Mouse (Mus musculus) forelimb bud, embryonic 11.5 days (tissue): ENCODE measurements around the gene Mtss1l.
"Not testable (repeated sequence)": the region's sequence is repeated elsewhere in the genome, so short reads cannot be mapped to it uniquely, and the experiment has no call there.

Experiments
- DNase-seq: peaks from one replicate; pipeline ENCODE4 v3.0.0-alpha.2; 2012; ENCODE audit warnings: low read depth, low spot score

Gene Mtss1l

GRCm38 (mm10) chr8:110779924-110780718 is 58.8 kb downstream of the Mtss1l start:
- no peak for DNase-seq

DNA sequence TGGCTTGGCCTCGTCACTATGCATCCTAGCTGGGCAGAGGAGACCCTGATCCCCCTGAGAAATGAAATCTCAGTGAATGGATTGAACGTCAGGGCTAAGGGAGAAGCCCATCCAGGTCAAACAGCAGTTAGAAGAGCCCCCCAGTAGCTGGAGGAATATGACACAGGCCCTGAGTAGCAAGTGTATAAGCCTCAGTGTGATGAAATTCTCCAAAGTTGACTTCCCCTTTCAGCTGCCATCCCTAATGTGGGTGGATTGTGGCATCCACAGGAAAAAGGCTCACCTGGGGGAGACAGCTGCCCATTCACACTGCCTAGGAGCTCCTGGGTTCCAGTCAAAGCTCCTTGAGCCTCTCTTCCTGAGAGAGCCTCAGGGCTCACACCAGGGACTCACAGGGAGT is 64.1 kb downstream of the Mtss1l start:
- no peak for DNase-seq

DNA sequence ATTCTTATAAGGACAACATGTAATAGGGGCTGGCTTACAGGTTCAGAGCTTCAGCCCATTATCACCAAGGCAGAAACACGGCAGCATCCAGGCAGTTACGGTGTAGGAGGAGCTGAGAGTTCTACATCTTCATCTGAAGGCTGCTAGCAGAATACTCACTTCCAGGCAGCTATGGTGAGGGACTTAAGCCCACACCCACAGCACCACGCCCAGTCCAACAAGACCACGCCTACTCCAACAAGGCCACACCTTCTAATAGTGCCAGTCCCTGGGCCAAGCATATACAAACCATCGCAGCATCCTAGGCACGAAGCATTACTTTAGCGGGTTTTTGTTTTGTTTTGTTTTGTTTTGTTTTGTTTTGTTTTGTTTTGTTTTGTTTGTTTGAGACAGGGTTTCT is 65.2 kb downstream of the Mtss1l start:
- not testable (repeated sequence) for DNase-seq

GRCm38 (mm10) chr8:110786934-110787333 is 65.7 kb downstream of the Mtss1l start:
- no peak for DNase-seq

DNA sequence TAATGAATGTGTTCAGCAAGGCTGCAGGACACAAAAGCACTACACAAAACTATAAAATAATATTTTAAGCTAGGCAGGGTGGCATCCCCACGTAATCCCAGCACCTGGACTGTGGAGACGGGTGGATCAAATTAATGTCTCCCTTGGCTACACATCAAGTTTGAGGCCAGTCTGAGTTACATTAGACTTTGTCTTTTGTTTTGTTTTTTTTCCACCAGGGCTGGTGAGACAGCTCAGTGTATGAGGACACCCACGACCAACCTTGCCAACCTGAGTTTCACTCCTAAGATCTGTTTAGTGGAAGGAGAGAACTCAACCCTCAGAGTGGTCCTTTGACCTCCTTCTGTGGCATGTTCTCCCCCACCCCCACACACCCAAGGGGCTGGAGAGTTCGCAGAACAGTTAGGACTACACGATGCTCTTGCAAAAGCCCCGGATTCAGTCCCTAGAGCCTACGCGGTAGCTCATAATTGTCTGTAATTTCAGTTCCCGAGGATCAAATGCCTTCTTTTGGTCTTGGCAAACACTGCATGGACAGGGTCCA is 66.2 kb downstream of the Mtss1l start:
- no peak for DNase-seq

- DNase-seq = no peak
Observed at GRCm38 (mm10) chr8:110788981-110789380, 67.7 kb downstream of the Mtss1l start.

- no peak for DNase-seq
Observed at GRCm38 (mm10) chr8:110789571-110789970, 68.3 kb downstream of the Mtss1l start.

- no peak for DNase-seq
Observed at GRCm38 (mm10) chr8:110790270-110790669, 69.0 kb downstream of the Mtss1l start.
